Mouse (Mus musculus) kidney, embryonic 14.5 days (tissue): ENCODE data around the gene Atox1. TPM values are rescaled to one million over a fixed set of nuclear protein-coding genes. Genes with fewer than 3 reads are reported as not detected.
A peak's percentile ranks its signal among the peaks of the same experiment; 100 is the strongest.

Source experiments
- ATAC-seq: fragments of 200-750 bp; cut with Nextera tagmentation; 2 replicates; pipeline ENCODE4 v1.8.0; 2017; ENCODE audit warnings: moderate number of reproducible peaks, mild to moderate bottlenecking, moderate TSS enrichment, moderate library complexity; ENCODE audit not compliant: low FRiP score, low TSS enrichment
- H3K27ac ChIP-seq: fragments of 300-500 bp; sonication (generic); 2 replicates; pipeline ENCODE4 v1.5.1; 2014; ENCODE audit warnings: low read depth, mild to moderate bottlenecking, low read length, moderate library complexity, mixed read lengths
- H3K27me3 ChIP-seq: fragments of 300-500 bp; sonication (generic); 2 replicates; pipeline ENCODE4 v1.6.1; 2014; ENCODE audit warnings: mild to moderate bottlenecking, low read length; ENCODE audit not compliant: control insufficient read depth, insufficient read depth
- H3K36me3 ChIP-seq: fragments of 300-500 bp; sonication (generic); 2 replicates; pipeline ENCODE4 v1.6.1; 2014; ENCODE audit warnings: low read length, mixed read lengths; ENCODE audit not compliant: control insufficient read depth, insufficient read depth
- H3K4me1 ChIP-seq: fragments of 300-500 bp; sonication (generic); 2 replicates; pipeline ENCODE4 v1.6.1; 2014; ENCODE audit warnings: low read length, mixed read lengths; ENCODE audit not compliant: control insufficient read depth, insufficient read depth
- H3K4me2 ChIP-seq: fragments of 300-500 bp; sonication (generic); replicated peaks from 2 replicates; pipeline ENCODE4 v1.6.1; 2014; ENCODE audit warnings: low read depth, mild to moderate bottlenecking, low read length
- H3K4me3 ChIP-seq: fragments of 300-500 bp; sonication (generic); 2 replicates; pipeline ENCODE4 v1.5.1; 2014; ENCODE audit warnings: mild to moderate bottlenecking, low read length
- H3K9ac ChIP-seq: fragments of 300-500 bp; sonication (generic); 2 replicates; pipeline ENCODE4 v1.6.1; 2014; ENCODE audit warnings: low read depth, mild to moderate bottlenecking, low read length, moderate library complexity
- H3K9me3 ChIP-seq: fragments of 300-500 bp; sonication (generic); 2 replicates; pipeline ENCODE4 v1.6.1; 2016; ENCODE audit warnings: low read length; ENCODE audit not compliant: control insufficient read depth
- WGBS: fragments of 180-500 bp; shearing (Covaris S2); extraction: QIAGEN DNeasy Blood & Tissue Kit; methylation state at CpG from one replicate; pipeline ENCODE4 v1.1.7; 2014; 5-methylcytosine and 5-hydroxymethylcytosine counted together
- polyA plus RNA-seq: library from polyadenylated mRNA; unstranded; fragments of >200 nt; fragmentation: Nextera tagmentation; extraction: Ambion mirVana; gene quantifications from 2 replicates; pipeline ENCODE4 v1.2.1, GENCODE M21; 2014

Gene Atox1
- 389 and 470 TPM in 2 replicates for polyA plus RNA-seq

GRCm38 (mm10) chr11:55461019-55461645, at the start of gene Atox1:
Gene Atox1 (minus strand): TSS chr11:55461239.
- Histone ChIP-seq H3K27ac (peak within 1 kb of the TSS; percentile 81), H3K9ac (peak within 1 kb of the TSS; percentile 69), H3K4me3 (peak within 1 kb of the TSS; percentile 63), H3K27me3 (no peaks in the 10 kb centered on the region), H3K4me2 (peak within 1 kb of the TSS; percentile 67), H3K36me3 (no peaks in the 10 kb centered on the region), H3K4me1 (peaks cover 22% of the 10 kb centered on the region), H3K9me3 (no peaks in the 10 kb centered on the region)
- peak; percentile 97 for ATAC-seq
- WGBS, result under 1% methylated on average over 35 of the region's 36 CpGs

GRCm38 (mm10) chr11:55505485-55505884, 44.4 kb upstream of the Atox1 start:
- H3K27ac ChIP-seq, result no peak overlapping the region
- H3K4me3 ChIP-seq, result no peak overlapping the region
- no peak overlapping the region for H3K9ac ChIP-seq
- no peak for ATAC-seq
- H3K27me3 ChIP-seq, result no peaks in the 10 kb centered on the region
- H3K9me3 ChIP-seq, result no peaks in the 10 kb centered on the region
- peaks cover 27% of the 10 kb centered on the region for H3K36me3 ChIP-seq
- no peak overlapping the region for H3K4me2 ChIP-seq
- H3K4me1 ChIP-seq, result no peaks in the 10 kb centered on the region
- WGBS, result 87% methylated on average over 3 of the region's 3 CpGs

- no peak overlapping the region for H3K9ac ChIP-seq
- H3K4me1 ChIP-seq, result no peaks in the 10 kb centered on the region
- H3K27me3 ChIP-seq, result no peaks in the 10 kb centered on the region
- H3K4me3 ChIP-seq, result no peak overlapping the region
- no peaks in the 10 kb centered on the region for H3K9me3 ChIP-seq
- no peak overlapping the region for H3K27ac ChIP-seq
- H3K4me2 ChIP-seq, result no peak overlapping the region
- peaks cover 47% of the 10 kb centered on the region for H3K36me3 ChIP-seq
- WGBS, result 59% methylated on average over 5 of the region's 5 CpGs
- ATAC-seq, result no peak
Observed at GRCm38 (mm10) chr11:55502886-55503285, 41.8 kb upstream of the Atox1 start.

GRCm38 (mm10) chr11:55501955-55502531, 41.0 kb upstream of the Atox1 start:
- H3K36me3 ChIP-seq, result peaks cover 55% of the 10 kb centered on the region
- 85% methylated on average over 8 of the region's 8 CpGs for WGBS

GRCm38 (mm10) chr11:55497885-55498284, 36.8 kb upstream of the Atox1 start:
- WGBS, result 71% methylated on average over 5 of the region's 5 CpGs
- ATAC-seq, result peak; percentile 74

More at GRCm38 (mm10) chr11:55501955-55502531, 41.0 kb upstream of the Atox1 start:
- Histone ChIP-seq H3K4me1 (no peaks in the 10 kb centered on the region), H3K9ac (no peak overlapping the region), H3K27ac (no peak overlapping the region), H3K27me3 (no peaks in the 10 kb centered on the region), H3K9me3 (no peaks in the 10 kb centered on the region), H3K4me2 (no peak overlapping the region), H3K4me3 (no peak overlapping the region)
- no peak; the same call in 1 of the 2 replicates for ATAC-seq

GRCm38 (mm10) chr11:55496158-55496557, 35.1 kb upstream of the Atox1 start:
- Histone ChIP-seq H3K36me3 (peaks cover 93% of the 10 kb centered on the region), H3K9me3 (no peaks in the 10 kb centered on the region), H3K27me3 (no peaks in the 10 kb centered on the region), H3K27ac (no peak overlapping the region), H3K4me1 (no peaks in the 10 kb centered on the region), H3K9ac (no peak overlapping the region), H3K4me2 (no peak overlapping the region), H3K4me3 (no peak overlapping the region)
- ATAC-seq, result no peak
- 93% methylated on average over 6 of the region's 6 CpGs for WGBS

More at GRCm38 (mm10) chr11:55497885-55498284, 36.8 kb upstream of the Atox1 start:
- Histone ChIP-seq H3K4me3 (no peak overlapping the region), H3K9ac (no peak overlapping the region), H3K36me3 (peaks cover 93% of the 10 kb centered on the region), H3K27ac (no peak overlapping the region), H3K4me1 (no peaks in the 10 kb centered on the region), H3K4me2 (no peak overlapping the region), H3K27me3 (no peaks in the 10 kb centered on the region), H3K9me3 (no peaks in the 10 kb centered on the region)

GRCm38 (mm10) chr11:55485443-55485842, 24.4 kb upstream of the Atox1 start:
- Histone ChIP-seq H3K36me3 (peaks cover 78% of the 10 kb centered on the region), H3K4me3 (no peak overlapping the region), H3K4me1 (no peaks in the 10 kb centered on the region), H3K9me3 (no peaks in the 10 kb centered on the region), H3K4me2 (no peak overlapping the region), H3K27me3 (no peaks in the 10 kb centered on the region), H3K27ac (no peak overlapping the region), H3K9ac (no peak overlapping the region)
- ATAC-seq, result no peak
- WGBS, result 97% methylated on average over 7 of the region's 7 CpGs

GRCm38 (mm10) chr11:55473219-55473618, 12.2 kb upstream of the Atox1 start:
- no peak for ATAC-seq
- Histone ChIP-seq H3K27ac (no peak overlapping the region), H3K9ac (no peak overlapping the region), H3K27me3 (no peaks in the 10 kb centered on the region), H3K36me3 (peaks cover 25% of the 10 kb centered on the region; the same call in 1 of the 2 replicates), H3K4me1 (peaks cover 14% of the 10 kb centered on the region), H3K4me2 (no peak overlapping the region; the same call in 1 of the 2 replicates), H3K4me3 (no peak overlapping the region), H3K9me3 (no peaks in the 10 kb centered on the region)
- 67% methylated on average over 3 of the region's 3 CpGs for WGBS

GRCm38 (mm10) chr11:55471467-55471866, 10.4 kb upstream of the Atox1 start:
- no peaks in the 10 kb centered on the region for H3K9me3 ChIP-seq
- H3K36me3 ChIP-seq, result peaks cover 25% of the 10 kb centered on the region; the same call in 1 of the 2 replicates
- peak overlapping the region; percentile 97; the same call in 1 of the 2 replicates for H3K9ac ChIP-seq
- 75% methylated on average over 7 of the region's 7 CpGs for WGBS
- ATAC-seq, result no peak
- peak overlapping the region; percentile 99 for H3K4me3 ChIP-seq
- peaks cover 20% of the 10 kb centered on the region for H3K4me1 ChIP-seq
- no peaks in the 10 kb centered on the region for H3K27me3 ChIP-seq
- peak overlapping the region; percentile 89 for H3K4me2 ChIP-seq
- no peak overlapping the region for H3K27ac ChIP-seq
